Mouse (Mus musculus): ENCODE measurements around the gene Eml4.

GRCm38 (mm10) chr17:83465969-83466368 lies 115.2 kb downstream of the Eml4 start:
- TF ChIP-seq POLR2A (IDR thresholded peaks at IDR 0.05; ENCODE audit: insufficient read length, low read depth) = no peak
- TF ChIP-seq MYOD1 (IDR thresholded peaks at IDR 0.05; ENCODE audit: control insufficient read depth in 1 of 3, insufficient read length in 2 of 3, low read depth in 2 of 3) = no peak
- TF ChIP-seq MAX (IDR thresholded peaks at IDR 0.05; ENCODE audit: low read depth) = no peak
- no peak for TF ChIP-seq TCF3 (IDR thresholded peaks at IDR 0.05; ENCODE audit: insufficient read length, low read depth)
